Mouse (Mus musculus): Measurements from ENCODE around the gene B4galnt2. TPM values are rescaled to one million over a fixed set of nuclear protein-coding genes. Genes with fewer than 3 reads are reported as not detected.

B4galnt2 gene
- polyA plus RNA-seq, 1 experiment from 2014 or later, result 0.14 TPM

DNA sequence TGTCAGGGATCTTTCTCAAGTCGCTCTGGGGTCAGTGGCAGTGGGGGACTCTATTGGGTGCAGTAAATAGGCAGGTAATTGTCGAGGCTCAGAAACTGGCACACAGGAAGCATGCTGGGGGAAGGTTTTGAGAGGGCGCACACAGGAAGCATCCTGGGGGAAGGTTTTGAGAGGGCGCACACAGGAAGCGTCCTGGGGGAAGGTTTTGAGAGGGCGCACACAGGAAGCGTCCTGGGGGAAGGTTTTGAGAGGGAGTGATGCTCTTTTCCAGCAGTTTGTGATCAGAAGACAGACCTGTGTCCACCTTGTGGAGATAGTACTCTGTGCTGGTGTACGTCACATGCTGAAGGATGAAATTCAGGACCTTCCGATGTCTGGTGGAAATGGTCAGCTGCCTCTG is 38.9 kb downstream of the B4galnt2 start:
- WGBS, result 28% methylated on average over 9 of the region's 9 CpGs
- no peaks in the 10 kb centered on the region for H3K9me3 ChIP-seq
- 0 out of 2 replicates have a peak overlapping the region, but pooled peaks have one; percentile 5 for H3K4me3 ChIP-seq
- DNase-seq (ENCODE audit: low spot score), result no peak
- H3K36me3 ChIP-seq, result no peaks in the 10 kb centered on the region
- no peak overlapping the region for H3K27ac ChIP-seq
- H3K4me1 ChIP-seq (replicated peaks), result no peaks in the 10 kb centered on the region
- H3K27me3 ChIP-seq (ENCODE audit: insufficient read depth, poor library complexity, severe bottlenecking), result peaks cover under 1% of the 10 kb centered on the region; the same call in 1 of the 2 replicates

DNA sequence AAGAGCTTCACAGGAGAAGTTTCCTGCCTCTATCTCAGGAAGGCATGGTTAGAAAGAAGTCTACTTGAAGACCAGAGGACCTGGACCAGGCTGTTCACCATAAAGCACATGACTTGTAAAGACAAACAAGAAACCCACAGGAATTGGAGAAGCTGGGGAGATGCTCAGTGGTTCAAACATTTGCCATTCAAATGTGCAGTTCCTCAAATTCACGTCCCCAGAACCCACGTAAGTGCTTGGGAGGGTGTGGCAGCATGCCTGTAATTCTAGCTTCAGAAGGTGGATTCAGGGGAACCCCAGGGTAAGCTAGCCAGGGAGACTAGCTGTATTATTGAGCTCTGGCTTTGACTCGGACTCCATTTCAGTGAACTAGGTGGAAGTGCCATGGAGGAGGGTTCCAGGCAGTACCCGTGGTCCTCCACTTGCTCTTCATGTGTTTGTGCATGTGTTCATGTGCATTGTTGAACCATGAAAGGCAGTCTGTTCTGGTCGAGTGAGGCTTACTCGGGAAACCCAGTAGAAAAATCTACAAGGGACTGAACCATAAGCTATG is 44.7 kb downstream of the B4galnt2 start:
- Histone ChIP-seq H3K27ac (no peak overlapping the region), H3K27me3 (ENCODE audit: insufficient read depth, poor library complexity, severe bottlenecking) (peaks cover 3% of the 10 kb centered on the region; the same call in 1 of the 2 replicates), H3K9me3 (no peaks in the 10 kb centered on the region), H3K36me3 (no peaks in the 10 kb centered on the region), H3K4me3 (no peak overlapping the region), H3K4me1 (replicated peaks) (no peaks in the 10 kb centered on the region)
- WGBS, result 77% methylated on average over 6 of the region's 6 CpGs
- DNase-seq (ENCODE audit: low spot score), result no peak

DNA sequence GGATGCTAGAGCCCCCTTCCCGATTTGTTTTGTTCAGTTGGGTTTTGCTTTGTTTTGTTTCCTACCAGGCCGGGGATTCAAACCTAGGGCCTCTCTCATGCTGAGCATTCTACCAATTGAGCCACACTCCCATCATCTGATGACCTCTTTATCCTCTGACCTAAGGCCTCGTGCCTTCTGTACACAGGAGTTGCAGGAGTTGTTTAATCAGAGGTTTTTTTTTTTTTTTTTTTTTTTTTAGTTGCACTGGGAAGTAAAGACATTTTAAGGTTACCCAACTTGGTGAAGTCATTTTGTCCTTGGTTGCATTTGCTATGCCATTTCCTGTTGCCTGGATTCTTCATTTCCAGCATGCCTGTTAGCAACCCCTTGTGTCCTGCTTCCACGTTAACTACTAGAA is 45.2 kb downstream of the B4galnt2 start:
- H3K36me3 ChIP-seq, result no peaks in the 10 kb centered on the region
- H3K27ac ChIP-seq, result no peak overlapping the region
- no peaks in the 10 kb centered on the region for H3K4me1 ChIP-seq (replicated peaks)
- peaks cover 3% of the 10 kb centered on the region; the same call in 1 of the 2 replicates for H3K27me3 ChIP-seq (ENCODE audit: insufficient read depth, poor library complexity, severe bottlenecking)
- no peaks in the 10 kb centered on the region for H3K9me3 ChIP-seq
- H3K4me3 ChIP-seq, result no peak overlapping the region
- 83% methylated on average over 4 of the region's 4 CpGs for WGBS
- no peak for DNase-seq (ENCODE audit: low spot score)

DNA sequence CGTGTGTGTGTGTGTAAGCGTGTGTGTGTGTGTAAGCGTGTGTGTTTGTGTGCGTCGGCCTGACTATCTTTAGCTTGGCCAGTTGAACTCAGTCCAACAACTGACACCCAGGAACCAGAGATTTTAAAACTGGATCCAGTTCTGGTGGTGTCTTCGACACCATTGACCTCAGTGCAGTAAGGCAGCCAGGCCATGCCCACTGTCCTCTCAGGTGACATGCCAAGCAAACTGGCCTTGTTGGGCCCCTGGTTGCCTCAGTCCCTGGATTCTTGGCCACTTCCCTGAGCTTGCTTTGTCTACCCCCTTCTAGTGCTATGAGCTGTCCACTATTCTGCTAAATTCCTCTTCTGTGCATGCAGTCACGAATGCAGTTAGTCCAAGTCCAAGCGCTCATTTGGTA is 53.3 kb downstream of the B4galnt2 start:
- Histone ChIP-seq H3K27ac (no peak overlapping the region), H3K4me1 (replicated peaks) (peaks cover 24% of the 10 kb centered on the region), H3K36me3 (no peaks in the 10 kb centered on the region), H3K9me3 (no peaks in the 10 kb centered on the region), H3K4me3 (no peak overlapping the region), H3K27me3 (ENCODE audit: insufficient read depth, poor library complexity, severe bottlenecking) (no peaks in the 10 kb centered on the region)
- DNase-seq (ENCODE audit: low spot score), result no peak
- 91% methylated on average over 8 of the region's 8 CpGs for WGBS

DNA sequence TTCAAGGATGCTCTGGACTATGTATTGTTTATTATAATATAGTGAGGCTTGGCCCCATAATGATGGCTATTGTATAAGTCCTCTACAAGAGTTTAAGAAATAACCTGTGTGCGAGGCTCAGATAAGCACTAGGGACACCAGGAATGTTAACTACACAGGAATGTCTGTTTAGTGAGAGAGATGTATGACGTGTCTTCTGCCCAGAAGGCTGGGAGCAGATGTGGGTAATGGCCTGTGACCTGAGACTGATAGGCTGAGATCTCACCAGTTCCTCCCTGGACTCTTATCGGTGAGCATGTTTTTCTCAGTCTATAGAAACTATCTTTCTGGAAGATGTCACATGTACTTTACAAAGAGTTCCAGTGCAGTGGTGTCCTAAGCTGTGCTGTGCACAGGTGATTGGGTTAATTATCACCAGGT is 54.6 kb downstream of the B4galnt2 start:
- peak overlapping the region; percentile 88 for H3K27ac ChIP-seq

DNA sequence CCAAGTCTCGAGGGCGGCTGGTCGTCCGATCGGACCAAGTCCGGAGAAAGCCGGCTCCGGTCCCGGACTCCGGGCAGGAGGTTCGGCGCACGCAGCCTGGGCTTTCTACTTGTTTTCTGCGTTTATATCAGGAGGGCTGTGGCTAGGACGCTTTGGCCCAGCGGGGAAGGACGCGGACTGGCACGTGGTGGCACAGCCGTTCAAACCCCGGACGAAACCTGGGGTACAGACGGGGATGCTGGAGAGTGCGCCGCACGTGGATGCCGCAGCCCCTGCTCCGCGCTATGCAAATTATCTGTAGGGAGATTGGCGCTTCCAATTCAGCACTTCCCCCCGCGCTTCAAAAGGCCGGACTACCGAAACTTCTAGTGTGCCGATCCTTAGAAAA is 55.2 kb downstream of the B4galnt2 start:
- DNase-seq (ENCODE audit: low spot score), result peak; percentile 83
- H3K27ac ChIP-seq, result peak overlapping the region; percentile 88
- H3K4me1 ChIP-seq (replicated peaks), result peaks cover 24% of the 10 kb centered on the region
- under 1% methylated on average over 35 of the region's 35 CpGs for WGBS
- H3K4me3 ChIP-seq, result peak overlapping the region; percentile 81
- H3K36me3 ChIP-seq, result no peaks in the 10 kb centered on the region
- no peaks in the 10 kb centered on the region for H3K27me3 ChIP-seq (ENCODE audit: insufficient read depth, poor library complexity, severe bottlenecking)
- no peaks in the 10 kb centered on the region for H3K9me3 ChIP-seq

More for the DNA sequence above, 54.6 kb downstream of the B4galnt2 start:
- no peaks in the 10 kb centered on the region for H3K36me3 ChIP-seq
- H3K27me3 ChIP-seq (ENCODE audit: insufficient read depth, poor library complexity, severe bottlenecking), result no peaks in the 10 kb centered on the region
- DNase-seq (ENCODE audit: low spot score), result no peak
- 51% methylated on average over 3 of the region's 3 CpGs for WGBS
- no peaks in the 10 kb centered on the region for H3K9me3 ChIP-seq
- peaks cover 24% of the 10 kb centered on the region for H3K4me1 ChIP-seq (replicated peaks)
- peak overlapping the region; percentile 81 for H3K4me3 ChIP-seq

DNA sequence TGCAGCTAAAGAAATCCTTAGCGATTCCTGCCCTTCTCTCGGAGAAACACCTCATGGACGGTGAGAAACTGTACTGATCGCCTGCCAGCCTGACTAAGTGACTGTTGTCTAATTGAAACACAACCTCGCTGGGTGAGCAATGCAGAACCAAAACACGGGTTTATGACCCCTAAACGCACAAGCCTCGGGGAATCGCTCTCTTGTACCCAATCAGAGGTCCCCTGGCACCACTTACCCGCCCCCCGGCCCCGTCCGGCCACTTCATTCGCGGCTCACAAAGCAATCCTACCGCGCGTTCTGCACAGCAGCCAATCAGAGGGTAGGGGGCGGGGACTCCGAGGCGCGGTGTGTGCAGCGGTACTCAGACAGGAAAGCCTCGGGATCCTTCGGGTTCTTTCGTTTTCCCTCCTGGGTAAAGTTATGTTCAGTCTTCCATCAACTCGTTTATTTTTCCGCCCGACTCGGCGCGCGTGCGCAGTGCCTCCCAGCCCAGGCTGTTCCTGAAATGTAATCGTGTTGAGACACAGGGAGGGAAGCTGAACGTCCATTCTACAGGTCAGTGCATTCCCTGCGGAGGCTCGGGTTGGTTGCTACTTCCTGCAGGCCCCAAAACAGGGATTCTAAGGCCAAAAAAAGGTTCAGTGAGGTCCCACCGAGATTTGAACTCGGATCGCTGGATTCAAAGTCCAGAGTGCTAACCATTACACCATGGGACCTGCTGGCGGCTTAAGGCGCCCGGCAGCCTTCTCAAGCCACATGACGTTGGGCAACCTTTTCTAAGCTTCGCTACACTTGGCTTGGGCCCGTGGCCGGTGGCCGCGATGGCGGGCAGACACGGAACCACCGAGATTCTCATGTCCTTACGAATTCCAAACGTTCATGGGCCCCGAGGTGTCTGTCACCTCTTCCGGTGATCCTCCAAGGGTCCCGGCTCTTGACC is 55.9 kb downstream of the B4galnt2 start:
- H3K4me1 ChIP-seq (replicated peaks), result peaks cover 24% of the 10 kb centered on the region
- peak overlapping the region; percentile 88 for H3K27ac ChIP-seq
- peak; percentile 98 for DNase-seq (ENCODE audit: low spot score)
- WGBS, result under 1% methylated on average over 58 of the region's 58 CpGs
- H3K4me3 ChIP-seq, result peak overlapping the region; percentile 81
- H3K36me3 ChIP-seq, result no peaks in the 10 kb centered on the region
- H3K9me3 ChIP-seq, result 0 out of 2 replicates have a peak, but pooled peaks cover 4% of the 10 kb centered on the region
- no peaks in the 10 kb centered on the region for H3K27me3 ChIP-seq (ENCODE audit: insufficient read depth, poor library complexity, severe bottlenecking)

DNA sequence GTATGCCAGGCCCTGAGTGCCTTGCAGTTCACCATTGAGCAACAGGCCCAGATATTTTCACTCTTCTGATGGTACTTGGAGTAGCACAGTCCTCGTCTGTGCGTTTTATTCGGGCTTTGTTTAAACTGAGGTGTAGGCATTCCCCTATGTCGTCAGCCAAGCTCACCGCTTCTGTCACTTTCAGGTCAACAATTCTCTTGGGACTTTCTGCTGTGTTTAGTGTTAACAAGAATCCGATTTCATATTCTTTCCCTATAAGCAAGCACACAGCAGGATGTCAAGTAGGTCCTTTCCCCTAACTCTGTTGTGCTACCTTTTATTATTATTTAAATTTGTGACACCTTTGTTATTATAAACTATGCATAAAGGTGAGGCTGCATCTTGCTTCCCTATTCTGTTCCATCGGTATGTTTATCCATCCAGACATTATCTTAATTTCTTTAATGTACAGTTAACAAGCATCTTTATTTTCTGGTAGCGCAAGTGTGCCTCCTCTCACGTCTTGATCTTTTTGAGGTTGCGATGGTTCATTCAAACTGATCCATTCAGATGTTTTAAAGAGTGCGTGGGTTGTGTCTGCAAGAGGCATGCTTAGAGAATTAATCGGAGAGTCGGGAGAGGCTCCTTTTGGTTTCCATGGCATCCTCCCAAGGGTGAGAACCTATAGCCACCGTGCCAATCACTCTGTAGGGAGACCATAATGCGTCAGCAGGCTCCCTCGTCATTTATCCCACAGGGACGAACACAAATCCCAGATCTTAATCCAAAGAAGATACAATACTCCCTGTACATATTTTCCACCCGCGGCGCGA is 56.8 kb downstream of the B4galnt2 start:
- Histone ChIP-seq H3K4me1 (replicated peaks) (peaks cover 24% of the 10 kb centered on the region), H3K9me3 (0 out of 2 replicates have a peak, but pooled peaks cover 4% of the 10 kb centered on the region), H3K27ac (peak overlapping the region; percentile 88), H3K36me3 (no peaks in the 10 kb centered on the region), H3K4me3 (peak overlapping the region; percentile 81), H3K27me3 (ENCODE audit: insufficient read depth, poor library complexity, severe bottlenecking) (no peaks in the 10 kb centered on the region)
- 20% methylated on average over 21 of the region's 21 CpGs for WGBS
- no peak for DNase-seq (ENCODE audit: low spot score)

DNA sequence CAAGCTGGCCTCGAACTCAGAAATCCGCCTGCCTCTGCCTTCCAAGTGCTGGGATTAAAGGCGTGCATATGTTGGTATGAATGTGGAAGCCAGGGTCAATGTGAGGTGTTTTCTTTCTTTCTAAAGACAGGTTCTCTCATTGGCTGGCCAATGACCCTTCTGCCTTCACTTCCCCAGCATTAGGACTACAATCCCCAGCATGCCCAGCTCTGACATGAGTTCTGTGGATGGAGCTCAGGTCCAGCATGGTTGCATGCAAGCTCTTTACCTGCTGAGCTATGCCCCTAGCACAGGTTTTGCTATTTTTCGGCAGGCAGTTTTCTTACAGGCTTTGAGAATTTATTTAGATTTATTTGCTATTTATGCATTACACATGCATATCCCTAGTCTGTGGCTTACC is 57.4 kb downstream of the B4galnt2 start:
- H3K36me3 ChIP-seq, result no peaks in the 10 kb centered on the region
- peaks cover 24% of the 10 kb centered on the region for H3K4me1 ChIP-seq (replicated peaks)
- H3K27me3 ChIP-seq (ENCODE audit: insufficient read depth, poor library complexity, severe bottlenecking), result no peaks in the 10 kb centered on the region
- no peak for DNase-seq (ENCODE audit: low spot score)
- H3K9me3 ChIP-seq, result 0 out of 2 replicates have a peak, but pooled peaks cover 4% of the 10 kb centered on the region
- no peak overlapping the region for H3K27ac ChIP-seq
- H3K4me3 ChIP-seq, result no peak overlapping the region
- WGBS, result 80% methylated on average over 4 of the region's 4 CpGs

DNA sequence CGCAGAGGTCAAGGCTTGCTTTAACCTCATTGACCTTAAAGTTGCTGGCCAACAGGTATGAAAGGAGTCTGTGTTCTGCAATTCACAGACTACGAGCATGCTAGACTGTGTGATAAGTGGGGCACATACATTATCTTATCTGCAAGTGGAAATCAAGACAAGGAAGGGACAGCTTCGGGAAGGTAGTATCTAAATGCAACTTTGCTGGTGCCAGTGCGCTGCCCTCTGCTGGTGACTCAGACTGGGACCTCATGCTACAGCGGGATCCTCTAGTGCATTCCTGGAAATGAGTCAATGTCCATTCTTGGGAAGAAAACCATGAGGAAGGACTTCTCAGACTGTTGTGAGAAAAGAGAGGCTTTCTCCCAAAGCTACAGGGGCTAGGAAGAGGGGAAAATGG is 61.0 kb downstream of the B4galnt2 start:
- Histone ChIP-seq H3K27me3 (ENCODE audit: insufficient read depth, poor library complexity, severe bottlenecking) (no peaks in the 10 kb centered on the region), H3K9me3 (0 out of 2 replicates have a peak, but pooled peaks cover 4% of the 10 kb centered on the region), H3K4me3 (no peak overlapping the region), H3K36me3 (no peaks in the 10 kb centered on the region), H3K27ac (no peak overlapping the region), H3K4me1 (replicated peaks) (peaks cover 11% of the 10 kb centered on the region)
- DNase-seq (ENCODE audit: low spot score), result no peak
- WGBS, result 60% methylated on average over 5 of the region's 5 CpGs

DNA sequence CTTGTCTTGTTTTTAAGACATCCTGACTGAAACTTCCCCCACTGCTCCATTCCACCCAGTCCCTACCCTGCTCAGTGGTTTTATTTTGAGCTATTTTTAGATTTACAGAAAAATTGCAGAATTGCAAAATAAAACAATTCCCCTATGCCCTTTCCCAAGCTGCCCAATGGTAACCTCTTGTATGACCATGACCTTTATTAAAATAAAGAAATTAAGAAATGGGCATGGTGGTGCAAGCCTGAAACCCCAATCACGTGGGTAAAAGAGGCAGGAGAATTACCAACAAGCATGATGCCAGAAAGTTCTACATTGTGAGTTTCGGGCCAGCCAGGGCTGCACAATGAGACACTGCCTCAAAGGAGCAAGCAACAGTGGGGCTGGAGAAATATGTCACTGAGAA is 63.8 kb downstream of the B4galnt2 start:
- no peaks in the 10 kb centered on the region for H3K4me1 ChIP-seq (replicated peaks)
- 0 out of 2 replicates have a peak, but pooled peaks cover 4% of the 10 kb centered on the region for H3K9me3 ChIP-seq
- H3K4me3 ChIP-seq, result no peak overlapping the region
- no peaks in the 10 kb centered on the region for H3K27me3 ChIP-seq (ENCODE audit: insufficient read depth, poor library complexity, severe bottlenecking)
- no peak for DNase-seq (ENCODE audit: low spot score)
- no peak overlapping the region for H3K27ac ChIP-seq
- WGBS, result 79% methylated on average over 2 of the region's 2 CpGs
- no peaks in the 10 kb centered on the region for H3K36me3 ChIP-seq

DNA sequence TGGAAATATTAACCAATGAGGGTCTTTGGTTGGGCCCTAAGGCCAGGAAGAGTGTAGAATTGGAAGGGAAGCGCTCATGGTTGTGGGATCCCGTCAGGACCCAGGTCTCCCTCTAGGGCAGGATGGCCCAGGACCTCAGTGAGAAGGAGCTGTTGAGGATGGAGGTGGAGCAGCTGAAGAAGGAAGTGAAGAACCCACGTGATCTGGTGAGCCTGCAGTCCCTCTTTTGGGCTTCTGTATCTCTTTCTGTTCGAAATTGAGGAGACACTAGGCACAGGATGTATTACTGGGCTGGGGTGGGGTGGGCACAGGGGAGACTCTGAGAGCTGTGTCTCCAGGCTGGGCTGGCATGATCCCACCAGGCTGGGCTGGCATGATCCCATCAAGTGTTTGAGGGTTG is 69.8 kb downstream of the B4galnt2 start:
- no peaks in the 10 kb centered on the region for H3K9me3 ChIP-seq
- no peak overlapping the region for H3K27ac ChIP-seq
- no peaks in the 10 kb centered on the region for H3K36me3 ChIP-seq
- no peak overlapping the region for H3K4me3 ChIP-seq
- WGBS, result 66% methylated on average over 4 of the region's 4 CpGs
- H3K4me1 ChIP-seq (replicated peaks), result peaks cover 10% of the 10 kb centered on the region
- no peak for DNase-seq (ENCODE audit: low spot score)
- H3K27me3 ChIP-seq (ENCODE audit: insufficient read depth, poor library complexity, severe bottlenecking), result peaks cover 36% of the 10 kb centered on the region
